Mouse (Mus musculus) liver, embryonic 13.5 days (tissue): ENCODE results near the gene Pbx4. TPM values are rescaled to one million over a fixed set of nuclear protein-coding genes. Genes with fewer than 3 reads are reported as not detected.

ENCODE experiments used
- ATAC-seq: fragments of 200-750 bp; cut with Nextera tagmentation; 2 replicates; pipeline ENCODE4 v1.8.0; 2017; ENCODE audit warnings: low read depth, mild to moderate bottlenecking, moderate number of reproducible peaks, moderate library complexity
- DNase-seq: peaks from one replicate; pipeline ENCODE4 v3.0.0; 2022
- H3K27ac ChIP-seq: fragments of 300-500 bp; sonication (generic); 2 replicates; pipeline ENCODE4 v1.5.1; 2015; ENCODE audit warnings: moderate library complexity, mild to moderate bottlenecking, inconsistent platforms
- H3K27me3 ChIP-seq: fragments of 300-500 bp; sonication (generic); 2 replicates; pipeline ENCODE4 v1.6.1; 2015; ENCODE audit warnings: mild to moderate bottlenecking, inconsistent platforms
- H3K36me3 ChIP-seq: fragments of 300-500 bp; sonication (generic); 2 replicates; pipeline ENCODE4 v1.6.1; 2015; ENCODE audit warnings: mild to moderate bottlenecking, inconsistent platforms
- H3K4me1 ChIP-seq: fragments of 300-500 bp; sonication (generic); replicated peaks from 2 replicates; pipeline ENCODE4 v1.6.1; 2015; ENCODE audit warnings: inconsistent platforms
- H3K4me2 ChIP-seq: fragments of 300-500 bp; sonication (generic); 2 replicates; pipeline ENCODE4 v1.6.1; 2015; ENCODE audit warnings: inconsistent platforms, mild to moderate bottlenecking, moderate library complexity
- H3K4me3 ChIP-seq: fragments of 300-500 bp; sonication (generic); replicated peaks from 2 replicates; pipeline ENCODE4 v1.5.1; 2015; ENCODE audit warnings: mild to moderate bottlenecking, inconsistent platforms
- H3K9ac ChIP-seq: fragments of 300-500 bp; sonication (generic); 2 replicates; pipeline ENCODE4 v1.6.1; 2015; ENCODE audit warnings: mild to moderate bottlenecking, inconsistent platforms
- H3K9me3 ChIP-seq: fragments of 300-500 bp; sonication (generic); replicated peaks from 2 replicates; pipeline ENCODE4 v1.6.1; 2016; ENCODE audit warnings: inconsistent platforms
- WGBS: fragments of 180-500 bp; shearing (Covaris S2); methylation state at CpG from one replicate; pipeline ENCODE4 v1.1.7; 2015; ENCODE audit not compliant: insufficient replicate concordance; 5-methylcytosine and 5-hydroxymethylcytosine counted together
- polyA plus RNA-seq: library from polyadenylated mRNA; unstranded; fragments of >200 nt; fragmentation: Nextera tagmentation; extraction: Ambion mirVana; gene quantifications from 2 replicates; pipeline ENCODE4 v1.2.1, GENCODE M21; 2015

Pbx4 gene
- polyA plus RNA-seq, 1 experiment from 2014 or later = 2.8 TPM

GRCm38 (mm10) chr8:69902163-69903062 is 70.1 kb downstream of the Pbx4 start, which contains the start of the genes Tssk6, Ndufa13 and Yjefn3:
TSS of gene Tssk6 (plus strand) at chr8:69902184.
TSS of gene Ndufa13 (minus strand) at chr8:69902558.
TSS of gene Yjefn3 (minus strand) at chr8:69902712.
- Histone ChIP-seq H3K9me3 (no peaks in the 10 kb centered on the region), H3K27me3 (no peaks in the 10 kb centered on the region), H3K36me3 (peaks cover 27% of the 10 kb centered on the region), H3K4me2 (peak within 1 kb of the TSS; percentile 99), H3K27ac (peak within 1 kb of the TSS; percentile 96), H3K9ac (peak within 1 kb of the TSS; percentile 93), H3K4me1 (peaks cover 84% of the 10 kb centered on the region), H3K4me3 (peak within 1 kb of the TSS; percentile 74)
- WGBS = 1% methylated on average over 88 of the region's 89 CpGs
- DNase-seq = peak; percentile 39
- peak; percentile 41 for ATAC-seq

GRCm38 (mm10) chr8:69903063-69903542 is 70.8 kb downstream of the Pbx4 start:
- WGBS = under 1% methylated on average over 43 of the region's 45 CpGs
- Histone ChIP-seq H3K27me3 (no peaks in the 10 kb centered on the region), H3K27ac (peak overlapping the region; percentile 96), H3K4me3 (peak overlapping the region; percentile 74), H3K4me2 (peak overlapping the region; percentile 99), H3K36me3 (peaks cover 27% of the 10 kb centered on the region), H3K9me3 (no peaks in the 10 kb centered on the region), H3K4me1 (peaks cover 77% of the 10 kb centered on the region), H3K9ac (peak overlapping the region; percentile 93)
- DNase-seq (peak; percentile 98), ATAC-seq (peak; percentile 83)

GRCm38 (mm10) chr8:69904096-69904495 is 71.8 kb downstream of the Pbx4 start:
- 82% methylated on average over 8 of the region's 8 CpGs for WGBS
- ATAC-seq = no peak
- Histone ChIP-seq H3K27ac (peak overlapping the region; percentile 67), H3K4me3 (peak overlapping the region; percentile 74), H3K36me3 (peaks cover 27% of the 10 kb centered on the region), H3K9me3 (no peaks in the 10 kb centered on the region), H3K4me1 (peaks cover 67% of the 10 kb centered on the region), H3K4me2 (peak overlapping the region; percentile 99), H3K27me3 (no peaks in the 10 kb centered on the region), H3K9ac (peak overlapping the region; percentile 73)
- DNase-seq = no peak

- Histone ChIP-seq H3K27ac (0 out of 2 replicates have a peak overlapping the region, but pooled peaks have one; percentile 12), H3K4me1 (peaks cover 49% of the 10 kb centered on the region), H3K9me3 (no peaks in the 10 kb centered on the region), H3K27me3 (no peaks in the 10 kb centered on the region), H3K4me2 (no peak overlapping the region), H3K4me3 (no peak overlapping the region), H3K36me3 (peaks cover 41% of the 10 kb centered on the region), H3K9ac (no peak overlapping the region)
- ATAC-seq (no peak), DNase-seq (no peak)
- WGBS = 87% methylated on average over 2 of the region's 2 CpGs
Measured at GRCm38 (mm10) chr8:69906260-69906659, 74.0 kb downstream of the Pbx4 start.

- WGBS = 82% methylated on average over 2 of the region's 2 CpGs
- Histone ChIP-seq H3K9ac (no peak overlapping the region), H3K4me3 (no peak overlapping the region), H3K27me3 (no peaks in the 10 kb centered on the region), H3K27ac (no peak overlapping the region), H3K4me1 (peaks cover 44% of the 10 kb centered on the region), H3K4me2 (no peak overlapping the region), H3K9me3 (no peaks in the 10 kb centered on the region), H3K36me3 (peaks cover 49% of the 10 kb centered on the region)
- DNase-seq (no peak), ATAC-seq (no peak)
Measured at GRCm38 (mm10) chr8:69907106-69907505, 74.8 kb downstream of the Pbx4 start.

GRCm38 (mm10) chr8:69911917-69912316 is 79.6 kb downstream of the Pbx4 start:
- Histone ChIP-seq H3K4me3 (no peak overlapping the region), H3K36me3 (peaks cover 98% of the 10 kb centered on the region), H3K4me1 (peaks cover under 1% of the 10 kb centered on the region; the same call in 1 of the 2 replicates), H3K4me2 (no peak overlapping the region), H3K9ac (no peak overlapping the region), H3K27me3 (no peaks in the 10 kb centered on the region), H3K27ac (no peak overlapping the region), H3K9me3 (no peaks in the 10 kb centered on the region)
- ATAC-seq = 0 out of 2 replicates have a peak, but pooled peaks have one; percentile 9
- WGBS = 88% methylated on average over 13 of the region's 13 CpGs
- DNase-seq = no peak

- DNase-seq (no peak), ATAC-seq (no peak)
- Histone ChIP-seq H3K27ac (no peak overlapping the region), H3K4me2 (no peak overlapping the region), H3K4me1 (no peaks in the 10 kb centered on the region; the same call in 1 of the 2 replicates), H3K27me3 (no peaks in the 10 kb centered on the region), H3K4me3 (no peak overlapping the region), H3K9me3 (no peaks in the 10 kb centered on the region), H3K36me3 (peaks cover 100% of the 10 kb centered on the region), H3K9ac (no peak overlapping the region)
- 86% methylated on average over 12 of the region's 12 CpGs for WGBS
Measured at GRCm38 (mm10) chr8:69912478-69913074, 80.3 kb downstream of the Pbx4 start.

- Histone ChIP-seq H3K9me3 (no peaks in the 10 kb centered on the region), H3K4me2 (no peak overlapping the region), H3K4me3 (no peak overlapping the region), H3K36me3 (peaks cover 86% of the 10 kb centered on the region), H3K9ac (no peak overlapping the region), H3K27ac (no peak overlapping the region), H3K27me3 (no peaks in the 10 kb centered on the region), H3K4me1 (peaks cover 18% of the 10 kb centered on the region)
- no peak for ATAC-seq
- 80% methylated on average over 4 of the region's 4 CpGs for WGBS
- no peak for DNase-seq
Measured at GRCm38 (mm10) chr8:69914526-69914925, 82.2 kb downstream of the Pbx4 start.

GRCm38 (mm10) chr8:69915748-69916147 is 83.5 kb downstream of the Pbx4 start:
- H3K27me3 ChIP-seq = no peaks in the 10 kb centered on the region
- H3K9ac ChIP-seq = no peak overlapping the region; the same call in 1 of the 2 replicates
- peaks cover 73% of the 10 kb centered on the region for H3K36me3 ChIP-seq
- no peak overlapping the region for H3K4me2 ChIP-seq
- no peak overlapping the region for H3K4me3 ChIP-seq
- DNase-seq (no peak), ATAC-seq (no peak)
- H3K27ac ChIP-seq = no peak overlapping the region
- H3K9me3 ChIP-seq = no peaks in the 10 kb centered on the region
- WGBS = 67% methylated on average over 5 of the region's 5 CpGs
- peaks cover 31% of the 10 kb centered on the region for H3K4me1 ChIP-seq

GRCm38 (mm10) chr8:69918506-69918905 is 86.2 kb downstream of the Pbx4 start:
- no peak overlapping the region for H3K4me3 ChIP-seq
- H3K4me1 ChIP-seq = peaks cover 58% of the 10 kb centered on the region
- no peak for DNase-seq
- no peak overlapping the region; the same call in 1 of the 2 replicates for H3K27ac ChIP-seq
- no peak for ATAC-seq
- H3K27me3 ChIP-seq = no peaks in the 10 kb centered on the region
- H3K4me2 ChIP-seq = no peak overlapping the region
- peaks cover 46% of the 10 kb centered on the region for H3K36me3 ChIP-seq
- no peaks in the 10 kb centered on the region for H3K9me3 ChIP-seq
- no peak overlapping the region for H3K9ac ChIP-seq

- no peaks in the 10 kb centered on the region for H3K27me3 ChIP-seq
- peaks cover 41% of the 10 kb centered on the region for H3K36me3 ChIP-seq
- no peaks in the 10 kb centered on the region for H3K9me3 ChIP-seq
- H3K4me1 ChIP-seq = peaks cover 63% of the 10 kb centered on the region
- H3K27ac ChIP-seq = peak overlapping the region; percentile 87
- peak; percentile 30 for ATAC-seq
- no peak overlapping the region for H3K9ac ChIP-seq
- H3K4me3 ChIP-seq = no peak overlapping the region
- DNase-seq = peak; percentile 65
- 46% methylated on average over 1 of the region's 1 CpGs for WGBS
- H3K4me2 ChIP-seq = no peak overlapping the region
Measured at GRCm38 (mm10) chr8:69919010-69919409, 86.7 kb downstream of the Pbx4 start.
